Mouse (Mus musculus) brown adipose tissue, adult 24 weeks (tissue): ENCODE results near the gene Zkscan16. TPM values are rescaled to one million over a fixed set of nuclear protein-coding genes. Genes with fewer than 3 reads are reported as not detected.

Experiments used
- H3K27ac ChIP-seq: fragments of 200-500 bp; replicated peaks from 2 replicates; pipeline ENCODE4 v1.5.1; 2012; ENCODE audit warnings: low read depth, mild to moderate bottlenecking, low read length
- H3K4me1 ChIP-seq: fragments of 200-500 bp; 2 replicates; pipeline ENCODE4 v1.6.1; 2012; ENCODE audit warnings: low read length, mixed read lengths; ENCODE audit not compliant: control insufficient read depth, insufficient read depth, insufficient read length
- H3K4me3 ChIP-seq: fragments of 200-500 bp; 2 replicates; pipeline ENCODE4 v1.5.1; 2012; ENCODE audit warnings: low read depth, mild to moderate bottlenecking, low read length, moderate library complexity; ENCODE audit not compliant: insufficient read depth
- polyA plus RNA-seq: library from polyadenylated mRNA; stranded (reverse); fragments of >200 nt; gene quantifications from 2 replicates; pipeline ENCODE4 v1.2.4, GENCODE M21; 2012; ENCODE audit not compliant: missing spikeins, insufficient read depth, insufficient read length

Gene Zkscan16
- polyA plus RNA-seq, 1 experiment, result not detected

DNA sequence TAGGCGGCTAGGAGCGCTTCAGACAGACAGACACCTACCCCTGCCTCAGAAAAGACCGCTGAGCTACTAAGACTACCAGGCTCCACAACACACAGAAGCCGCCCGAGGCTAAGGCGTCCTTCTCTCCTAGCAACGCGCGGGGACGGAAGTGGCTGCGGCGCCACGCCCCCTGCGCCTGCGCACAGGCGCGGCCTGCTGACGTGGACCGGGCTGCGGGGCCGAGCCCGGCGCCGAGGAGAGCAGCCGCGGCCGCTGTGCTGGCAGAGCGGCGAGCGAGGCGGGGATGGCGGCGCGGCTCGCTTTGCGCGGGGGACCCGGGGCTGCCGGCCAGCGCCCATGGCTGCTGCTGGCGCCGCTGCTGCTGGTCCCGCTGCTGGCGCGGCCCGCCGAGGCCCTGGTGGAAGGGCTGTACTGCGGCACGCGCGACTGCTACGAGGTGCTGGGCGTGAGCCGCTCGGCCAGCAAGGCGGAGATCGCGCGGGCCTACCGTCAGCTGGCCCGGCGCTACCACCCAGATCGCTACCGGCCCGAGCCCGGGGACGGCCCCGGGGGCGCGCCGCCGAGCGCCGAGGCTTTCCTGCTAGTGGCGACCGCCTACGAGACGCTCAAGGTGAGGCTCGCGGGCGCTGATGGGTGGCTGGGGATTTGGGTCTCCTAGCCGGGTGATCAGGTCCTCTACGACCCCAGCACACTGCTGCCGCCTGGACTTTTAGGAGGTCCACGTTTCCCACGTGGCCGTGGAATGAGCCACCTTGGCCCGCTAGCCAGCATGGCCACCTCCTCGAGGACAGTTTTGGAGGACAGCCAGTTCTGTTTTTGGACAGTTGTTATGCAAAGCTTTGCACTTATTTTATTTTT lies 59.7 kb downstream of the Zkscan16 start, which contains the start of gene Gm20503:
Gm20503 (plus strand) TSS at position 263 of the 858 bp plus-strand sequence.
- H3K4me3 ChIP-seq, result peak within 1 kb of the TSS; percentile 81
- peaks cover 10% of the 10 kb centered on the region for H3K4me1 ChIP-seq
- H3K27ac ChIP-seq, result peak within 1 kb of the TSS; percentile 60

GRCm38 (mm10) chr4:59003806-59004200 lies 60.4 kb downstream of the Zkscan16 start:
- H3K4me3 ChIP-seq, result peak overlapping the region; percentile 81
- H3K4me1 ChIP-seq, result peaks cover 14% of the 10 kb centered on the region

DNA sequence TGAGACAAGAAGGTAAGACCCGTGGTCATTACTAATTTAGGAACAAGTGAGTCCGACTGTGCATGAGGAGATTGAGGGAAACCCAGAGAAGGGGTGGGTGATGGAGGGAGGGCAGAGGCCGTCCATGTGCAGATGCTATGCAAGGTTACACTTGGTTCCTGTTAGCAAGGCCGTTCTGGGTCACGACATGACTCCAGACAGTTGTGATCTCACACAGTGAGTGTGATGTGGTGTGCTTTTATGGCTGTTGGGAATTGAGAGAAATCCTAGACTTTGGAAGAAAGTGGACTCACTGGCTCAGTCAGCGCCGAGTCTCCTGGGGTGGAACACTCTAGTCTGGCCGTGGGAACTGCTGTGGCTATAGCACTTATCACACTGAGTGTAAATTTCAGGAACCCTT lies 62.8 kb downstream of the Zkscan16 start:
- H3K4me1 ChIP-seq, result peaks cover 22% of the 10 kb centered on the region
- 0 out of 2 replicates have a peak overlapping the region, but pooled peaks have one; percentile 23 for H3K27ac ChIP-seq
- H3K4me3 ChIP-seq, result no peak overlapping the region

More at GRCm38 (mm10) chr4:59003806-59004200, 60.4 kb downstream of the Zkscan16 start:
- 0 out of 2 replicates have a peak overlapping the region, but pooled peaks have one; percentile 11 for H3K27ac ChIP-seq

DNA sequence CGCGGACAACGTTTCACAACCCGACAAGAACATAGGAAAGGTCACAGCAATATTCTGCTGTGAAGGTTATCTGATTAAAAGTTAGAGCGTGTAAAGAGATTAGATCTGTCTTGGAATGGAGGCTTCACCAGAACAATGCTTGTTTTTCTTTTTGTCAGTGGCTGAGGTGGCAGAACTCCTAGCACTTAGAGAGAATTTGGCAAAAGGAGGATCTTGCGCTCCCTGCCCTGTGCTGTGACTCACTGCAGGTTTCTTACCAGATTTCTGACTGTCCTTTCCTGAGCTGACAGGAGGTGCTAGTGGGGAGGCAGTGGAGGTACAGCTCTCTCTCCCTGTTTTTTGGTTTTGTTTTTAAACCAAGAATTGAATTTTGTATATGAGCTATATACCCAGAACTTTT lies 63.6 kb downstream of the Zkscan16 start:
- H3K4me1 ChIP-seq, result peaks cover 22% of the 10 kb centered on the region
- H3K4me3 ChIP-seq, result 0 out of 2 replicates have a peak overlapping the region, but pooled peaks have one; percentile 7
- H3K27ac ChIP-seq, result peak overlapping the region; percentile 69

Other genes with a start within 250 kb of the Zkscan16 start
- gene Olfr267, start 155.9 kb upstream of the Zkscan16 start, polyA plus RNA-seq, result not detected in 2 replicates
- 34.3 and 36.3 TPM in 2 replicates for gene Ecpas, start 30.9 kb upstream of the Zkscan16 start, polyA plus RNA-seq
- gene Ptgr1, start 43.5 kb downstream of the Zkscan16 start, polyA plus RNA-seq, result 3.4 and 5.9 TPM in 2 replicates
- gene Dnajc25, start 51.4 kb downstream of the Zkscan16 start, polyA plus RNA-seq, result 16.4 and 17.4 TPM in 2 replicates
- gene Gm20503, start 59.6 kb downstream of the Zkscan16 start, polyA plus RNA-seq, result not detected in 2 replicates
- 34.8 and 39.2 TPM in 2 replicates for gene Gng10, start 91.5 kb downstream of the Zkscan16 start, polyA plus RNA-seq
- gene AI481877, start 195.4 kb downstream of the Zkscan16 start, polyA plus RNA-seq, result not detected in 2 replicates
- 5.9 and 7.0 TPM in 2 replicates for gene Ugcg, start 245.6 kb downstream of the Zkscan16 start, polyA plus RNA-seq